Mouse (Mus musculus) MEL (cell line): ENCODE results near the gene Hspa1b. TPM values are rescaled to one million over a fixed set of nuclear protein-coding genes. Genes with fewer than 3 reads are reported as not detected.

Experiments
- DNase-seq: peaks from one replicate; pipeline ENCODE4 v3.0.0; 2011; ENCODE audit warnings: low read depth, low spot score
- H3K27ac ChIP-seq: 2 replicates; pipeline ENCODE4 v1.5.1; 2012; ENCODE audit warnings: low read depth, mild to moderate bottlenecking, control low read depth, low read length, moderate library complexity; ENCODE audit not compliant: control insufficient read depth
- H3K27me3 ChIP-seq, 2 experiments: fragments of 150-350 bp in 1 of 2; sonication (generic) in 1 of 2; 2 replicates each; pipeline ENCODE4 v1.6.1; 2012; ENCODE audit warnings: low read length in 2 of 2, mild to moderate bottlenecking in 2 of 2, improper control_type of control experiment in 1 of 2, moderate library complexity in 1 of 2; ENCODE audit not compliant: insufficient read depth in 2 of 2, control insufficient read depth in 1 of 2
- H3K36me3 ChIP-seq, 2 experiments: 2 replicates each; pipeline ENCODE4 v1.6.1; 2012 to 2014; ENCODE audit warnings: low read length in 2 of 2, improper control_type of control experiment in 1 of 2, inconsistent platforms in 1 of 2, mild to moderate bottlenecking in 1 of 2; ENCODE audit not compliant: insufficient read depth in 2 of 2, control insufficient read depth in 1 of 2
- H3K4me1 ChIP-seq, 2 experiments: fragments of 150-350 bp in 1 of 2; sonication (generic) in 1 of 2; 2 replicates each; pipeline ENCODE4 v1.6.1; 2012; ENCODE audit warnings: low read length in 2 of 2, improper control_type of control experiment in 1 of 2, mild to moderate bottlenecking in 1 of 2; ENCODE audit not compliant: insufficient read depth in 2 of 2, control insufficient read depth in 1 of 2
- H3K4me3 ChIP-seq, 2 experiments: fragments of 150-350 bp in 1 of 2; sonication (generic) in 1 of 2; 2 replicates each; pipeline ENCODE4 v1.5.1; 2012; ENCODE audit warnings: low read depth in 2 of 2, low read length in 2 of 2, mild to moderate bottlenecking in 2 of 2, moderate library complexity in 2 of 2, control low read depth in 1 of 2, improper control_type of control experiment in 1 of 2; ENCODE audit not compliant: control insufficient read depth in 1 of 2, insufficient read depth in 1 of 2
- H3K79me2 ChIP-seq: 2 replicates; pipeline ENCODE4 v1.6.1; 2012; ENCODE audit warnings: mild to moderate bottlenecking, low read length, moderate library complexity; ENCODE audit not compliant: control insufficient read depth, poor library complexity, insufficient read depth
- H3K9ac ChIP-seq: 2 replicates; pipeline ENCODE4 v1.6.1; 2012; ENCODE audit warnings: low read depth, mild to moderate bottlenecking, control low read depth, low read length, moderate library complexity; ENCODE audit not compliant: control insufficient read depth, poor library complexity, severe bottlenecking
- H3K9me3 ChIP-seq: fragments of 150-350 bp; sonication (generic); replicated peaks from 2 replicates; pipeline ENCODE4 v1.6.1; 2012; ENCODE audit warnings: mild to moderate bottlenecking, low read length, improper control_type of control experiment, moderate library complexity; ENCODE audit not compliant: insufficient read depth
- BHLHE40 ChIP-seq: IDR thresholded peaks from 2 replicates; pipeline ENCODE4 v1.6.1; 2012; ENCODE audit warnings: low read depth, mild to moderate bottlenecking, inconsistent platforms, low read length, improper control_type of control experiment, borderline replicate concordance
- CTCF ChIP-seq, 3 experiments: IDR thresholded peaks in 2 of 3; conservative IDR thresholded peaks in 1 of 3; 2 replicates each; pipeline ENCODE4 v1.5.1; 2011 to 2012; ENCODE audit warnings: low read length in 3 of 3, low read depth in 2 of 3, mild to moderate bottlenecking in 2 of 3, improper control_type of control experiment in 1 of 3, inconsistent platforms in 1 of 3, mixed read lengths in 1 of 3, moderate library complexity in 1 of 3; ENCODE audit not compliant: control insufficient read depth in 1 of 3, insufficient read depth in 1 of 3, poor library complexity in 1 of 3, severe bottlenecking in 1 of 3
- E2F4 ChIP-seq: IDR thresholded peaks from 2 replicates; pipeline ENCODE4 v1.6.1; 2011; ENCODE audit warnings: low read depth, low read length, improper control_type of control experiment, borderline replicate concordance
- ELF1 ChIP-seq: IDR thresholded peaks from 2 replicates; pipeline ENCODE4 v1.6.1; 2014; ENCODE audit warnings: low read depth, mild to moderate bottlenecking, inconsistent platforms, low read length, improper control_type of control experiment, moderate library complexity
- EP300 ChIP-seq, 2 experiments: IDR thresholded peaks; 2 replicates each; pipeline ENCODE4 v1.6.1; 2011; ENCODE audit warnings: improper control_type of control experiment in 2 of 2, low read length in 2 of 2, low read depth in 1 of 2, mild to moderate bottlenecking in 1 of 2
- ETS1 ChIP-seq: IDR thresholded peaks from 2 replicates; pipeline ENCODE4 v1.6.1; 2012; ENCODE audit warnings: low read depth, mild to moderate bottlenecking, inconsistent platforms, low read length, improper control_type of control experiment, moderate library complexity
- MAZ ChIP-seq: IDR thresholded peaks from 2 replicates; pipeline ENCODE4 v1.6.1; 2012; ENCODE audit warnings: low read depth, mild to moderate bottlenecking, inconsistent platforms, low read length, improper control_type of control experiment
- MEF2A ChIP-seq: IDR thresholded peaks from 2 replicates; pipeline ENCODE4 v1.6.1; 2014; ENCODE audit warnings: low read depth, mild to moderate bottlenecking, inconsistent platforms, low read length, improper control_type of control experiment; ENCODE audit not compliant: poor library complexity, insufficient replicate concordance, severe bottlenecking; ENCODE audit errors: extremely low read depth
- MXI1 ChIP-seq: IDR thresholded peaks from 2 replicates; pipeline ENCODE4 v1.6.1; 2011; ENCODE audit warnings: mild to moderate bottlenecking, low read depth, low read length, improper control_type of control experiment
- MYC ChIP-seq: IDR thresholded peaks from 2 replicates; pipeline ENCODE4 v1.6.1; 2011; ENCODE audit warnings: low read depth, mild to moderate bottlenecking, low read length, improper control_type of control experiment, moderate library complexity
- POLR2A ChIP-seq, 2 experiments: IDR thresholded peaks; 2 replicates each; pipeline ENCODE4 v1.6.1; 2011 to 2012; ENCODE audit warnings: low read length in 2 of 2, mild to moderate bottlenecking in 2 of 2, control low read depth in 1 of 2, improper control_type of control experiment in 1 of 2, low read depth in 1 of 2, moderate library complexity in 1 of 2; ENCODE audit not compliant: control insufficient read depth in 1 of 2, insufficient read depth in 1 of 2, poor library complexity in 1 of 2
- POLR2AphosphoS2 ChIP-seq: IDR thresholded peaks from 2 replicates; pipeline ENCODE4 v1.6.1; 2011; ENCODE audit warnings: low read length, improper control_type of control experiment
- POLR2AphosphoS5 ChIP-seq: IDR thresholded peaks from 2 replicates; pipeline ENCODE4 v1.6.1; 2012; ENCODE audit warnings: low read depth, borderline replicate concordance, mild to moderate bottlenecking, inconsistent platforms, low read length, moderate library complexity, mixed read lengths
- RAD21 ChIP-seq: IDR thresholded peaks from 2 replicates; pipeline ENCODE4 v1.6.1; 2011; ENCODE audit warnings: mild to moderate bottlenecking, low read depth, low read length, improper control_type of control experiment
- SIN3A ChIP-seq: IDR thresholded peaks from 2 replicates; pipeline ENCODE4 v1.6.1; 2012; ENCODE audit warnings: low read length, improper control_type of control experiment, inconsistent platforms
- SMC3 ChIP-seq: IDR thresholded peaks from 2 replicates; pipeline ENCODE4 v1.6.1; 2011; ENCODE audit warnings: low read depth, low read length, improper control_type of control experiment
- TAL1 ChIP-seq: IDR thresholded peaks from 2 replicates; pipeline ENCODE4 v1.6.1; 2012; ENCODE audit warnings: mild to moderate bottlenecking, inconsistent platforms, low read length, moderate library complexity, mixed read lengths
- ZC3H11A ChIP-seq: IDR thresholded peaks from 2 replicates; pipeline ENCODE4 v1.6.1; 2012; ENCODE audit warnings: low read depth, mild to moderate bottlenecking, inconsistent platforms, low read length, improper control_type of control experiment
- ZMIZ1 ChIP-seq: IDR thresholded peaks from 2 replicates; pipeline ENCODE4 v1.6.1; 2012; ENCODE audit warnings: low read depth, mild to moderate bottlenecking, inconsistent platforms, low read length, improper control_type of control experiment, moderate library complexity
- ZNF384 ChIP-seq: IDR thresholded peaks from 2 replicates; pipeline ENCODE4 v1.6.1; 2012; ENCODE audit warnings: low read depth, mild to moderate bottlenecking, inconsistent platforms, low read length, improper control_type of control experiment
- polyA plus RNA-seq, 2 experiments: library from polyadenylated mRNA; stranded (reverse) in 1 of 2; unstranded in 1 of 2; fragments of >175 nt in 1 of 2; fragments of >200 nt in 1 of 2; gene quantifications; 2 replicates each; pipeline versions ENCODE4 v1.2.1 to v1.2.4; 2012; ENCODE audit warnings: low replicate concordance in 2 of 2, low read depth in 1 of 2; ENCODE audit not compliant: insufficient read length in 2 of 2, insufficient read depth in 1 of 2, missing spikeins in 1 of 2
- total RNA-seq: library from RNA; depleted of rRNA; stranded (reverse); fragments of 300-350 nt; gene quantifications from 2 replicates; pipeline ENCODE4 v1.2.3, GENCODE M21; 2012

Hspa1b gene
- total and polyA plus RNA-seq, 3 experiments, result 0.04 TPM; not detected in 2

- TF ChIP-seq E2F4 (0 out of 2 replicates have a peak, but pooled peaks have one; percentile 49), MXI1 (peak; percentile 89), ZNF384 (no peak), ELF1 (peak; percentile 81), BHLHE40 (no peak), ZMIZ1 (0 out of 2 replicates have a peak, but pooled peaks have one; percentile 32), RAD21 (no peak), SIN3A (peak; percentile 82; the same call in 1 of the 2 replicates), TAL1 (no peak), SMC3 (no peak), MEF2A (no peak)
These were observed 22.7 kb upstream of the Hspa1b start, which contains the start of gene Lsm2 (continued) for GRCm38 (mm10) chr17:34981690-34982180.

- peaks cover 30% of the 10 kb centered on the region for H3K79me2 ChIP-seq
- DNase-seq, result peak; percentile 72
- H3K9me3 ChIP-seq, result no peaks in the 10 kb centered on the region
- TF ChIP-seq RAD21, result peak; percentile 36
- peak; percentile 41 for TF ChIP-seq SMC3
- TF ChIP-seq MAZ, result no peak
- no peak for TF ChIP-seq ELF1
- TF ChIP-seq ZC3H11A, result 0 out of 2 replicates have a peak, but pooled peaks have one; percentile 1
- TF ChIP-seq MYC, result peak; percentile 42; the same call in 1 of the 2 replicates
- peak; percentile 11 to 44 (median 17); a peak in 4 of 6 replicates for TF ChIP-seq CTCF (IDR thresholded peaks at IDR 0.05 in 2 of 3, conservative IDR thresholded peaks at IDR 0.05 in 1 of 3; ENCODE audit: control insufficient read depth in 1 of 3, insufficient read depth in 1 of 3, low read depth in 2 of 3, low read length in 3 of 3, poor library complexity in 1 of 3, severe bottlenecking in 1 of 3)
- H3K4me3 ChIP-seq, result peak overlapping the region; percentile 88 to 89
- H3K27ac ChIP-seq, result peak overlapping the region; percentile 94
- peaks cover 0 to 6% of the 10 kb centered on the region in 2 experiments; a peak in 2 of 4 replicates for H3K36me3 ChIP-seq
- no peaks in the 10 kb centered on the region for H3K27me3 ChIP-seq
- H3K9ac ChIP-seq, result peak overlapping the region; percentile 99
- no peaks in the 10 kb centered on the region; a peak in 1 of 4 replicates for H3K4me1 ChIP-seq
These were observed 21.6 kb upstream of the Hspa1b start for GRCm38 (mm10) chr17:34980655-34981054.

- Histone ChIP-seq H3K4me3 (no peak overlapping the region), H3K79me2 (peaks cover 30% of the 10 kb centered on the region), H3K27me3 (no peaks in the 10 kb centered on the region), H3K9ac (no peak overlapping the region), H3K27ac (no peak overlapping the region), H3K9me3 (no peaks in the 10 kb centered on the region), H3K36me3 (peaks cover 0 to 6% of the 10 kb centered on the region in 2 experiments; a peak in 2 of 4 replicates), H3K4me1 (no peaks in the 10 kb centered on the region; a peak in 1 of 4 replicates)
- no peak for DNase-seq
- no peak for TF ChIP-seq EP300 (IDR thresholded peaks at IDR 0.05; ENCODE audit: low read depth in 1 of 2, low read length in 2 of 2)
- TF ChIP-seq SIN3A, result no peak
- TF ChIP-seq E2F4, result no peak
- TF ChIP-seq POLR2AphosphoS5, result no peak
- TF ChIP-seq POLR2A (IDR thresholded peaks at IDR 0.05; ENCODE audit: control insufficient read depth in 1 of 2, insufficient read depth in 1 of 2, low read depth in 1 of 2, low read length in 2 of 2, poor library complexity in 1 of 2), result no peak
- TF ChIP-seq ETS1, result no peak
- no peak for TF ChIP-seq POLR2AphosphoS2
These were observed 20.6 kb upstream of the Hspa1b start for GRCm38 (mm10) chr17:34979631-34980030.
